Mouse (Mus musculus) mouse trophoblast stem cell (cell line): ENCODE measurements at regions not wholly inside any gene's neighbourhood (a gene's known extent, or its start where the extent isn't known, plus 50 kb on each side); places are given as distances from the start of the nearest gene placed in this dataset.

Experiments
- in situ Hi-C, 2 experiments: fragments of 300-500 bp; cut with MseI, MboI; formaldehyde crosslinking; loops; 2 replicates in 1 of 2; 3 replicates in 1 of 2; pipeline ENCODE4 v1.15.1; 2025

DNA sequence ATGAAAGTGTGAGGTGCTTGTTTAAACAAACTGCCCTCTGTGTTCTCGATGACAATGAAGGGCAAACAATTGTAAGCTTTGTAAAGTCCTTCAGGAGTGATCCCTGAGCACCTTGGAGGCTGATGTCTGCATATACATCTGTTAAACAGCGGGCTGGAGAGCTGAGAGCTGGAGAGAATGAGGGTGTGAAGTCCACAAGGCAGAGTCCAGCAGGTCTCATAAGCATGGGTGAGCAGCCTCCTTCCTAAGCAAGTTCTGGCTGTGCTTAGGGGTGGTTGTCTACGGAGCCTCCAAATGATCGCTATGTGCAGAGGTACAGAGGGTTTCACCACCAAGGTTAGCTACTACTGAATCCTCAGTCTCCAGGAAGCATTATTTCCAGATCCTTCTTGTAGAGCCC lies 350.2 kb downstream of the Ankrd50 start:
- in situ Hi-C loops = no loop called here

GRCm38 (mm10) chr3:38131887-38132220 lies 352.8 kb downstream of the Ankrd50 start:
- in situ Hi-C loops = no loop called here

DNA sequence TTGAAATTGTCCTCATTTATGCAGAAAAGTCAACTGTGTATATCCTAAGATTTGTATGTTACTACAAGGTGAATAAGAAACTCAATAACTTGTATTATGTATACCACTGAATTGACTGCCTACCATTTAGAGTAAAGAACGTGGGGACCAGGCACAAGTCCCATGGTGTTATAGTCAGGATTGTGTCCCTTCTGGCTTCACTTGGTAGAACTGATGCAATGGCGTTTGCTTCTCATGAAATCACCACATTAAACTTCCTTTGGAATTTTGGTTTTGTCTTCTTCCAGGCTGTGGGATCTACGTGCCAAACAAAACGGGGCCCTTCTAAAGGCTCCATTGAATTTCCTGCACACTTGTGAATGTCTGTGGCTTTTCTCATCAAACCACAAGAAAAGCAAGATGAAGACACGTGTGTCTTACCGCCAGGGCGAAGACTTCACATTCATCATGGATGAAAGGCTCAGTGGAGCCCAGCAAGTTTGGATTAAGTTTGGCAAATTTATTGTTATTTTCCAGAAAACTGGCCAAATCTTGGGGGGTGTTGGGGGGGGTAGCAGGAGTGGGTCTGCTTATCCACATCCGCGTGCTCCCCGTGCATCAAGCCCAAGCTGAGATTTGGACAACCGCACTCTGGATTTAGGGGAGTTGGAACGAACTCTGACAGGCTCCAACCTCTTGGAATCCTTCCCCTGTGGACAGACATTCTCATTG lies 353.3 kb downstream of the Ankrd50 start:
- in situ Hi-C loops = no loop called here

DNA sequence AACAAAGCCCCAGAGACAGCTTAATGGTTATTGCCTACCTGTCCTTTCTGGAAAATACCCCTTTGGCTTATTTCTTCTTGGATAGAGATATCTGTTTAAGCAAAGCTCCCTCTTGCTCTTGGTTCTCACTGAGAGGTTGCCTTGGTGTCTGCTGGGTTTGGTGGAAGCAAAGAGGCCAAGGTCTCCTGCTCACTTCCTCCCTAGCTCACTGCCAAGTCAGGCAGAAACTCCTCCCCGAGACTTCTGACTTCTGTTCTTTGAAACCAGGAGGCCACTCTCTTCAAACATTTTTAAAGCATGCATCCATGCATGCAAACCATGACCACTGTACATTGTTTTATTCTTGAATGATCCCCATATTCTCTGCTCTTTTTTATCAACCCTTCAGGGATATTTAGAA lies 354.6 kb downstream of the Ankrd50 start:
- in situ Hi-C loops = no loop called here

DNA sequence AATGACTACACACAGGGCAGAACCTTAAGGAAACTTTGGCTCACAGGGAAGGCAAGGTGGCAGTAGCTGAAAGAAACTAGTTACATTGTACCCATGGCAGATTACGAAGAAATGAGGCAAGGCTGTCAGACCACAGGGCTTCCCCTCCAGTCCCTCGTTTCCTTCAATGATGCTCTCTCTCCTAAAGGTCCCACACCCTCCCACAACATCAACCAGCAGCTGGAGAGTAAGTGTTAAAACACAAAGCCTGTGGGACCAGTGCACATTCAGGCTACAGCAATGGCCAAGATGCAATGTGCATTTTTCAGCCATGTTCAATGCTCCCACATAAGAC lies 355.5 kb downstream of the Ankrd50 start:
- in situ Hi-C loops = no loop called here

DNA sequence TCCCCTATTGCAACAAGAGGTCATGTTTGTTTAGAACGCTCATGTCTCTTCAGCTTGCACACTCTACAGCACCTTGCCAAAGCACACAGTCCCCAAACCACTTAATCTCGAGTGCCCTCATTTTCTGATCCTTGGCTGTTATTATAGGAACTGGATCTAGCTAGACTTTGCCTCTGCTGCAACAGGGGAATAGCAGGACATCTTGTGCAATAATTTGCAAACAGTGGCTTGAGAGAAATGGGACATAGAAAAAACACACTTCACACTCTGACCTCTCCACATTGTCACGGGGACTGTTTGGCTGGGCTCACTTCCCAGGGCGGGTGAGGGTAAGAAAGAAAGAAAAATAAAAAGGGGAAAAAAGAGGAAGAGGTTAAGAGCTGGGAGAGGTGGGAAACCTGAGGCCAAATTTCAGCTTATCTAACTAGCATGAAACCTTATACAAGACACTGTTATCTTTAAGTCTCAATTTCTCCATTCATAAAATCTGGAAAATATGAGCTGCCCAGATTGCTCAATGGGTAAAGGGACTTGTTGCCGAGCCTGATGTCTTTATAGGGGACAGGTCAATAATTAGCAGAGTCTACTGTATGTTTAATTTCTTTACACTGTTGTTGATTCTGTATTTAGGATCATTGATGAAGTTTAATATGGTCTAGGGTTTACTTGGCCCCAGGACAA lies 356.0 kb downstream of the Ankrd50 start:
- in situ Hi-C loops = no loop called here

- in situ Hi-C loops = no loop called here
Measured at GRCm38 (mm10) chr3:38116071-38116787, 368.4 kb downstream of the Ankrd50 start.

DNA sequence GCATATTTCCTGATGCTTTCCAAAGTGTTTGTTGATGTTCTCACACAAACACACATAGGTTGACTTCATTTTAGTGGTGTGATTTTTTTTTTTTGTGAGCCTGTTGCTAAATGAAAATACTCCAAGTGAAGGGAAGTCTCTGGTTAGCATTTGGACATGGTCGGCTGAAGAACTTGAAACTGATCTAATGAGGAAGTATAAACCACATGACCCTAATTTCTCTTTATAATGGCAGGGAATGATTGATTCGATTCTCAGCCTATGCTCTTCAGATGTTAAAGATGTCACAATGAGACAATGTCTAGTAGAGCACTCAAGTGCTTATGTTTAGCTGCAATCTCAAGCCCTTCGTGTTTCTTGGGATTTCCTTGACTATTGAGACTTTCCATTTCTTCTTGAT lies 372.1 kb downstream of the Ankrd50 start:
- in situ Hi-C loops = no loop called here

DNA sequence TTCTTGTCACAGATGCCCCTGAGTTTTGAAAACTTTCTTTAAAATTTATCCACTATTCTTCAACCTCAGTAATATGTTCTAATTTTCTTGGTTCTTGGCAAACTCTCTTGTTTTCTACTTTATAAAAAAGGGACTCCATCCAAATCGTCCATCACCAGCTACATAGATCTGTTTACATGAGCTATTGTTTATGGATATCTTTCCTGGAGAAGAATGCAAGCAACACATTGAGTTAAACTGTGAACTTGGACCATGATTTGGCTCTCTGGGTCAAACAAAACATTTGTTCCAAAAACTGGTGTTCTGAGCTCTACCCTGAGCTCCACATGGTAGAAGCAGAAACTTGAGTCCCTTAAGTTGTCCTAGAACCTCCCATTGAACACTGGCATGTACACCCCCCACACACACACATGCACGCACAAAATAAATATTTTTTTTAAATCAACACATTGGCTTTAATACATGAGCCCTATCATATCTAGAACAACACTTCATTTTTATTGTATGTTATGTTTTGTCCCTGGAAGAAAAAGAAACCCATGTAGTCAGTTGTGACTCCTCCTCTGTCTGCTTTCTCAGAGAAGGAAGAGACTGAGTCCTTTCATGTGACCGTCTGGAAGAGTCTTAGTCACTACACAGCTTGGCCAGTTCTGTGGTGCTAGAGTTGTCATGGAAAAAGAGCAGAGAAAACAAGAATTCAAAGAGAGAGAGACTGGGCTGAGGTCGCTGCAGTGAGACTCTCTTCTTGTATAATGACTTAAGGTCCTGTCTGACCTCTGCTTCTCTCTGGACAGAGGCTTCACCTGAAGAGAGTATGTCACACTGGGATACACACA lies 379.4 kb downstream of the Ankrd50 start:
- in situ Hi-C loops = no loop called here

DNA sequence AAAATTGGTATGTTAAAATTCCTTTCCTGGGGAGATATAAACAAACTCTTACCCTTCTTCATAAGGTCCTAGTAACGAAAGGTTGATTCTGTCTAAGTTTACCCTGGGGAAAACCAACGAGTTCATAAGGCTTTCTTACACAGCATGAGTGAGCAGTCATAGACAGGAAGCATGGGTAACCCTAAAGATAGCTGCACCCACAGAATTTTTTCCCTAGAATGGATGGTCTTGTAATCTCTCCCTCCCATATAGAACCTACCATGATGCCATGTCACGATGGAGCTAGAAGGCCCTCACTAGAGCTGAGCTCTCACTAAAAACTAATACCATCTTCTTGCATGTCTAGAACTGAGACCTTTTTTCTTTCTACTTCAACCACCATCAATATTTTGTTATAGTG lies 380.1 kb upstream of the Gm5148 start:
- in situ Hi-C loops = no loop called here

GRCm38 (mm10) chr3:38102985-38103384 lies 378.7 kb upstream of the Gm5148 start:
- in situ Hi-C loops = no loop called here

DNA sequence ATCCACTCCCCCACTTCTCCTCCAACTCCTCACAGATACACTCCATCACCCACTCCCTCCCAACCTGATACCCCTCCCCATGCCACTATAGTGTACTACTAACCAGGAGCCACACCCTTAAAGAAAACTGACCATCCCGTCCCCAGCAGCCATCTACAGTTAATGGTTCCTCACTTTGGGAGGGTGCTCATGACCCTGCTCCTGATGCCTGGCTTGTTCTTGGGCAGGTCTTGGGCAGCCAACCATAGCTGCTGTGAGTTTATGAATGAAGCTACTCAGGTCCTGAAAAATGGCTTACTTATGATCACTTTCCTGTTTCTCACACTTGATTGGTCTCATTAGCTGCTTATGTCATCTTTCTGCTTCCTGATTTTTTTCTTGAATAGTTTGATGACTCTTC lies 377.9 kb upstream of the Gm5148 start:
- in situ Hi-C loops = no loop called here

DNA sequence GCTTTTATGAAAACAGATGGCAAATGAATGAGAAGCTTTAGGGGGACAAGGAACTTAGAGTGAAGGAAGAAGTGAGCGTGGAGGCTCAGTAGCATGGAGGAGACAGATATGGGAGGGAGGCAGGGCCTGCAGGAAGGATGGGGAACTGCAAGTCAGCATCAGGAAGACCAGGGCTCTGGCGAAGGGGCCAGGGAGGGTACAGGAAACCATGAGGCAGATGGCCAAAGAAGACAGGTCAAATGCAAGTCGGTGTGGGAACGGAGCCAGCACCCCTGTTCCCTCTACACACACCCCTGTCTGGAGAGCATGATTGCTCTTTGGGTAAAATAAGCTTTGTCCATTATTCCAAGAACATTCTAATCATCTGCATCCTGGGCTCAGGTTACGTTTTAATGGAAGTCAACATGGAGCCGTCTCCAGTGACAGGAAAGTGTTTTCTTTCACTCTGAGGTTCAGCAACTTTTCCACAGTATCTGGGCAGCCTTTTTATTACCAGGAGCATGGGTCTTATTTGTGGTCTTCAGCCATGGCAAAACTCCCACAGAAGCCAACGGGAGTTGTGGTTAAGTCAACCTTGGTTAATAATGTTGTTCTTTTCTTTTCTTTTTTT lies 370.2 kb upstream of the Gm5148 start:
- in situ Hi-C loops = no loop called here

DNA sequence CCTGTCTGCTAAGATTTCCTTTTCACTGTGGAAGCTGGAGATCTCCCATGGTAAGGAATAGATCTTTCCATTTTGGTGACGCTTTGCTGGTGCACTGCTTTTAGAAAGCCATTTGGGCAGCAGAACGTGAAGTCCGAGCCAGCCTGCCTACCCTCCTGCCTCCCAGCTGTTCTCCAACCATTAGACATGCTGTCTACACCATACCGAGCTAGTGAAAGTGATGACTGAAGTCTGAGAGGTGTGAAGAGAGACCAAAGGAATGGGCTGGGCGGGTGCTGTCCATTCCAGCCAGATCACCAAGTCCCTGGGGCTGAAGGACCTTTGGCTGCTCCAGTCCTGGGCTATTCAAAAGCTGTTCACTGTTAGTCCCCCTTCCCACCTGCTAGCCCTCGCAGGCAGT lies 360.3 kb upstream of the Gm5148 start:
- in situ Hi-C loops = no loop called here

- in situ Hi-C loops = no loop called here
Measured at GRCm38 (mm10) chr3:38082386-38082785, 358.1 kb upstream of the Gm5148 start.

DNA sequence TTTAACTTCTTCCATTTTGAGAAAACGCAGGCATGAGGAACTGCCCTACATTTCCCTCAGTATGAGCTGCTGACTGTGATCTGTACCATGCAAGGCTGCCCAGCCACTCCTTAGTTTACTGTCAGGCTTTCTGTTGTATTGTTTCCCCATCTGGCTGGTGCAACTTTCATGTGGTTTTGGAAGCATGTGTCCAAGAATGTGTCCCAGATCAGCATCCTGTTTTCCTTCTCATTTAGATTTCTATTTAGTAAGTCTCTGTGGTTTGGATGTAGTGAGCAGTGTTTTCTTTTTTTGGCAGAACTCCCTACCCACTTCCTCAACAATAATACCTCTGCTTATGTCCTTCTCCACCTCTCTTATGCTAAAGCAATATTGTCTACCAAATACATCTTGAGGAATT lies 352.5 kb upstream of the Gm5148 start:
- in situ Hi-C loops = no loop called here

DNA sequence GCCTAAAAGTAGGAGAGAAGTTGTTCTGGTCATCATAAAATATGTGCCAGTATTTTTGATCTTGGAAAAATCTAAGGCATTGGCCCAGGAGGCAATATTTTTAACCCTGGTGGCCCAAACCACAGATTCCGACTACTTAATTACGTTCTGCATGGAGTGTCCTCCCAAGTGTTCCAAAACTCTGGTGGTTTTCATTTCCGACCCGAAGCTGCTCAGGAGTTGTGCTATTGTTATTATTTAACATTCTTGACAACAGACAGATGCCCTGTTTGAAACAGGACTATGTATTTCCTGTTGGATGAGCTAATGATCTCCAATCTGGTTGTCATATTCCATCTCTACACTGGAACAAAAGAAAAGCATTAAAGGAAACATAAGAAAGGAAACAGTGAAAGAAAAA lies 349.7 kb upstream of the Gm5148 start:
- in situ Hi-C loops = no loop called here

DNA sequence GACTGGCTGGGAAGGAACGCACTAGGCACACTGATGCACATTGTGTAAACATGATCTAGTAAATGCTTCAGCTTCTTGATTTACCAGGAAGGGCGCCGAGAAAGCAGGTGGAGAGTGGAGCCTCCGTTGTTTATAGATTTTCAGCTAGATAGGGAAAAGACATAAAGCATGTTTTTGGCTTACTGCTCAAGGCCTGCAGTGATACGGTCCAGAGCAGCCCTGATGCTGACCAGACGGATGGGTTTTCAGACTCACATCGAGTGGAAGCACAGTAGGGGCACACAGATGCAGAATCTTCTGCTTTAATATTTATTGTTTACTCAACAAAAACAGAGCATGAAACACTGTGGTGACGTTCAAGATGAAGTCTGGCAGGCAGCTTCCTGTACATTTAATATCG lies 331.3 kb upstream of the Gm5148 start:
- in situ Hi-C loops = no loop called here

- in situ Hi-C loops = no loop called here
Measured at GRCm38 (mm10) chr3:38052941-38053340, 328.7 kb upstream of the Gm5148 start.

DNA sequence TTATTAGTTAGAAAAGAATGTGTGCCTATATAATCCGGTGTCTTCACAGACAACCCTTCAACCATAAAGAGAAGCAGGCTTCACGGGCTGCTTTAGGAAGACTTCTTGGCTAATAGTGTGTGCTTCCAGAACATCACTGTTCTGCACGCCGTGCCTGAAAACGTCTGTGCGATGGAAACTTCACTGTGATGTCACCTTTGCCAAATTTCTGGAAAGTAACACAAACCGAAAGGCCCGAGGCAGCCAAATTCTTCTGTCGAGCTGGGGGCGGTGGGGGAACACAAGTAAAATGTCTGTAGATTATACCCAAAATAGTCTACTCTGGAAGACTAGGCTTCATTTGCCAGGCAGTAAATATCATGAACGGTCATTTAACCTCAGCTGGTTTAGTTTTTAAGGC lies 327.5 kb upstream of the Gm5148 start:
- in situ Hi-C loops = no loop called here

GRCm38 (mm10) chr3:38050856-38051255 lies 326.6 kb upstream of the Gm5148 start:
- in situ Hi-C loops = no loop called here

DNA sequence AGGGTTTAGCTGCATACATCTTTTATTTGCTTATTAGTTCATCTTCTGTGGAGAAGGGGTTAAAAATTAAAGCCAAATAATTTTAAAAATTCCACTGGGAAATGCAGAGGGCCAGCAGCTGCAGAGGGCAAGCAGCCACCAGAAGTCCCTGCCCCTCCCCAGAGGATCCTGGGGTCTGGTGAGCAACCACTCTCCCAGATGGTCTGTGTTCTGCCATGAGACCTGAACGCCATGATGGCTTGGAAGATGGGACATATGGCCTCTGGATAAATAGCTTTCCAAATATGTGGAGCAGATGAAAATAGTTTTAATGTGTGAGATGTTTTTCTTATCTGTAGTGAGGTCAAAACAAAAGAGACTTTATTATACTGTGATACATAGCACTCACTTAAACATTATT lies 326.1 kb upstream of the Gm5148 start:
- in situ Hi-C loops = no loop called here
